Mouse (Mus musculus) gonadal fat pad, adult 2 months (tissue): ENCODE measurements around the gene Fgd2. TPM values are rescaled to one million over a fixed set of nuclear protein-coding genes. Genes with fewer than 3 reads are reported as not detected.

Experiments used
- DNase-seq: peaks from one replicate; pipeline ENCODE4 v3.0.0-alpha.2; 2012; ENCODE audit warnings: low read depth
- polyA plus RNA-seq: library from polyadenylated mRNA; depleted of rRNA; stranded (reverse); fragments of >200 nt; gene quantifications from 2 replicates; pipeline ENCODE4 v1.2.3, GENCODE M21; 2012; rRNA removed

Gene Fgd2
- polyA plus RNA-seq, 1 experiment: 32.9 TPM

GRCm38 (mm10) chr17:29422912-29423504 is 62.3 kb downstream of the Fgd2 start:
- DNase-seq: no peak

GRCm38 (mm10) chr17:29423991-29424390 is 63.3 kb downstream of the Fgd2 start:
- DNase-seq: no peak

GRCm38 (mm10) chr17:29425345-29425744 is 64.6 kb downstream of the Fgd2 start:
- DNase-seq: no peak

- DNase-seq: no peak
Measured at GRCm38 (mm10) chr17:29428213-29428612, 67.5 kb downstream of the Fgd2 start.

- no peak for DNase-seq
Measured at GRCm38 (mm10) chr17:29428826-29429225, 68.1 kb downstream of the Fgd2 start.

Other genes with a start within 250 kb of the Fgd2 start
- 8.2 and 12.7 TPM in 2 replicates for gene Rab44, start 246.8 kb upstream of the Fgd2 start, polyA plus RNA-seq
- 59.8 and 66.3 TPM in 2 replicates for gene Cpne5, start 122.7 kb upstream of the Fgd2 start, polyA plus RNA-seq
- 33.3 and 35.3 TPM in 2 replicates for gene Ppil1, start 96.7 kb upstream of the Fgd2 start, polyA plus RNA-seq
- 118 and 175 TPM in 2 replicates for gene BC004004, start 92.1 kb upstream of the Fgd2 start, polyA plus RNA-seq
- gene Pi16, start 43.2 kb upstream of the Fgd2 start, polyA plus RNA-seq: 31.4 and 42.9 TPM in 2 replicates
- gene Mtch1, start 13.0 kb upstream of the Fgd2 start, polyA plus RNA-seq: 587 and 681 TPM in 2 replicates
- gene Pim1, start 129.8 kb downstream of the Fgd2 start, polyA plus RNA-seq: 9.5 and 10.9 TPM in 2 replicates
- not detected in 2 replicates for gene Gm17657, start 188.7 kb downstream of the Fgd2 start, polyA plus RNA-seq
- gene Tbc1d22b, start 188.9 kb downstream of the Fgd2 start, polyA plus RNA-seq: 14.0 and 16.4 TPM in 2 replicates
- 0.81 and 1.6 TPM in 2 replicates for gene Tmem217, start 191.5 kb downstream of the Fgd2 start, polyA plus RNA-seq